Mouse (Mus musculus) midbrain, embryonic 10.5 days (tissue): Measurements from ENCODE around the gene Kank3. TPM values are rescaled to one million over a fixed set of nuclear protein-coding genes. Genes with fewer than 3 reads are reported as not detected.

Experiments
- DNase-seq: peaks from one replicate; pipeline ENCODE4 v3.0.0-alpha.2; 2017; ENCODE audit warnings: low spot score
- H3K27ac ChIP-seq: fragments of 300-500 bp; sonication (generic); replicated peaks from 2 replicates; pipeline ENCODE4 v1.5.1; 2016; ENCODE audit warnings: mild to moderate bottlenecking
- H3K27me3 ChIP-seq: fragments of 300-500 bp; sonication (generic); 2 replicates; pipeline ENCODE4 v1.6.1; 2016; ENCODE audit warnings: low read depth, mild to moderate bottlenecking; ENCODE audit not compliant: poor library complexity, severe bottlenecking
- H3K36me3 ChIP-seq: fragments of 300-500 bp; sonication (generic); 2 replicates; pipeline ENCODE4 v1.6.1; 2016; ENCODE audit warnings: mild to moderate bottlenecking, moderate library complexity
- H3K4me1 ChIP-seq: fragments of 300-500 bp; sonication (generic); 2 replicates; pipeline ENCODE4 v1.6.1; 2016
- H3K4me3 ChIP-seq: fragments of 300-500 bp; sonication (generic); 2 replicates; pipeline ENCODE4 v1.5.1; 2016; ENCODE audit warnings: mild to moderate bottlenecking, moderate library complexity
- H3K9me3 ChIP-seq: fragments of 300-500 bp; sonication (generic); replicated peaks from 2 replicates; pipeline ENCODE4 v1.6.1; 2016; ENCODE audit warnings: mild to moderate bottlenecking
- WGBS: fragments of 180-500 bp; shearing (Covaris S2); methylation state at CpG from one replicate; pipeline ENCODE4 v1.1.7; 2016; 5-methylcytosine and 5-hydroxymethylcytosine counted together
- polyA plus RNA-seq: library from polyadenylated mRNA; unstranded; fragments of >200 nt; fragmentation: Nextera tagmentation; extraction: Ambion mirVana; gene quantifications from 2 replicates; pipeline ENCODE4 v1.2.1, GENCODE M21; 2016

The Kank3 gene
- polyA plus RNA-seq, 1 experiment from 2014 or later: 24.6 TPM

- Histone ChIP-seq H3K36me3 (peaks cover 72% of the 10 kb centered on the region), H3K9me3 (no peaks in the 10 kb centered on the region), H3K4me3 (no peak overlapping the region), H3K4me1 (peaks cover 13% of the 10 kb centered on the region), H3K27me3 (no peaks in the 10 kb centered on the region), H3K27ac (no peak overlapping the region)
- no peak for DNase-seq
- WGBS: 70% methylated on average over 2 of the region's 2 CpGs
Measured at GRCm38 (mm10) chr17:33828892-33829291, 18.6 kb downstream of the Kank3 start.

DNA sequence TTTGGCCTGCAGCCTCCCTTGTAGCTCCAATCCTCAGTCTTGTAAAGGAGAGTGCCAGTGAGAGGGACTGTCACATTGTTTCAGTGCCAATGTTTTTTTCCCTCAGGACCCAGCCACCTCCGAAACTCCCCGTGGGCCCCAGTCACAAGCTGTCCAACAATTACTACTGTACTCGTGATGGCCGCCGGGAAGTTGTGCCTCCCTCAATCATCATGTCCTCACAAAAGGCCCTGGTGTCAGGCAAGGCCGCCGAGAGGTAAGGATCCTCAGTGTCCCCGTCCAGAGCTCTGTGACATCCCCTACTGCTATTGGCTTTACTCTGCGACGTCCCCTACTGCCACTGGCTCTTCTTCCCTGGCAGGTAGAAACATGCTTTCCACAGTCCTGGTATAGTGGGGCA is 19.2 kb downstream of the Kank3 start:
- Histone ChIP-seq H3K9me3 (no peaks in the 10 kb centered on the region), H3K36me3 (peaks cover 79% of the 10 kb centered on the region), H3K4me1 (peaks cover 13% of the 10 kb centered on the region), H3K27ac (no peak overlapping the region), H3K4me3 (no peak overlapping the region), H3K27me3 (no peaks in the 10 kb centered on the region)
- no peak for DNase-seq
- 95% methylated on average over 10 of the region's 10 CpGs for WGBS

DNA sequence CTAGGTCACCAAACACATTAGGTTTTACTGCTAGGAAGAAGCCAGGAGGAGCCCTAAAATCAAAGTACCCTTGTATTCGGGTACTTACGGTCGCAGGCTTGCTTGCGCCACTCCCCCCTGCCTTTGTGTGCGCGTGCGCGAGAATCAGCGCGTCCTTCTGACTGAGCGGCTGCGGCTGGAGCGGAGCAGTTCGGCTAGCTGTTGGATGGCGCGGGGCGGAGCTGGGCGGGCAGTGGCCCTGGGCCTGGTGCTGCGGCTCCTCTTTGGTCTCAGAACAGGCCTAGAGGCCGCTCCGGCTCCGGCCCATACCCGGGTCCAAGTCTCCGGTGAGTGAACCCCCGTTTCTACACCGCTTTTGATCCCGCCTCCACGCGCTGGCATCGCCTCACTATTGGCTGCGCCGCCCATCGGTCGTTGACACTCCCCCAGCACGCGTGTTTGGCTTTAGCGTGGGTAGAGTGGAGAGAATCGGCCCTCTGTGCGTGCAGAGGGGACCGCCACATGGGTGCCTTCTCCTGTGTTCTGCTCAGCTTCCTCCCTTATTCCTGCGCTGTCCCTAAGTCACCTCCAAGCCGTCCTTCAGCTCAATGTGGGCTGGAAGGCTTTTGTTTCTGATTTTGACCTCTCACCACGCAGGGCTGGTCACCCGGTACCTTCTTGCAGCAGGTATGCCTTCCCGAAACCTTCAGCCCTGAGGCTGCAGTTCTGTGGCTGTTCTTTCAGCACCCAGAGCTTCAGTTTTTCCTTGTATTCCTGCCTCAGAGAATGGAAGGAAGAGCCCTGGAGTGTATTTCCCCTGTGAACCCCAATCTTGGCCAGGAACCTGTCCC is 32.9 kb downstream of the Kank3 start, which contains the start of gene Cd320:
Gene Cd320 (plus strand): TSS at position 126 of the 830 bp plus-strand sequence.
- H3K27me3 ChIP-seq: no peaks in the 10 kb centered on the region
- DNase-seq: peak; percentile 91
- H3K4me1 ChIP-seq: peaks cover 22% of the 10 kb centered on the region
- H3K27ac ChIP-seq: peak within 1 kb of the TSS; percentile 88
- WGBS: under 1% methylated on average over 45 of the region's 45 CpGs
- H3K4me3 ChIP-seq: peak within 1 kb of the TSS; percentile 68
- peaks cover 41% of the 10 kb centered on the region for H3K36me3 ChIP-seq
- no peaks in the 10 kb centered on the region for H3K9me3 ChIP-seq

GRCm38 (mm10) chr17:33844196-33844595 is 33.9 kb downstream of the Kank3 start:
- Histone ChIP-seq H3K4me3 (peak overlapping the region; percentile 68), H3K27ac (no peak overlapping the region), H3K36me3 (peaks cover 41% of the 10 kb centered on the region), H3K4me1 (peaks cover 22% of the 10 kb centered on the region), H3K9me3 (no peaks in the 10 kb centered on the region), H3K27me3 (no peaks in the 10 kb centered on the region)
- 93% methylated on average over 1 of the region's 1 CpGs for WGBS
- no peak for DNase-seq

DNA sequence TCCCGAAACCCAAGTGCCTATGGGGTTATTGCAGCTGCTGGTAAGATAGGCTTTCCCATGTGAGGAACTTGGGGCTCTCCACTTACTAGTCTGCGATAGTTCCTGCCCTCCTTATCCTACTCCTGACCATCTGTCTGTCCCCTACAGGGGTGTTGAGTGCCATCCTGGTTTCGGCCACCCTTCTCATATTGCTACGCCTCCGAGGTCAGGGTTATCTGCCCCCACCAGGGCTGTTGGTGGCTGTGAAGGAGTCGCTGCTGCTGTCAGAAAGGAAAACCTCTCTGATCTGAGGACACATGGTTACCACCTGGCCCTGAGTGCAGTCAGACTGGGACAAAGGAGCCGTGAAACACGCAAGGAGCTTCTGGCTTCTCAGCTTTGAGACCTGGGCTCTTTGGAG is 37.8 kb downstream of the Kank3 start:
- peaks cover 47% of the 10 kb centered on the region for H3K36me3 ChIP-seq
- no peaks in the 10 kb centered on the region for H3K27me3 ChIP-seq
- no peak for DNase-seq
- no peak overlapping the region for H3K27ac ChIP-seq
- H3K9me3 ChIP-seq: no peaks in the 10 kb centered on the region
- no peak overlapping the region for H3K4me3 ChIP-seq
- 91% methylated on average over 8 of the region's 8 CpGs for WGBS
- H3K4me1 ChIP-seq: peaks cover 18% of the 10 kb centered on the region

DNA sequence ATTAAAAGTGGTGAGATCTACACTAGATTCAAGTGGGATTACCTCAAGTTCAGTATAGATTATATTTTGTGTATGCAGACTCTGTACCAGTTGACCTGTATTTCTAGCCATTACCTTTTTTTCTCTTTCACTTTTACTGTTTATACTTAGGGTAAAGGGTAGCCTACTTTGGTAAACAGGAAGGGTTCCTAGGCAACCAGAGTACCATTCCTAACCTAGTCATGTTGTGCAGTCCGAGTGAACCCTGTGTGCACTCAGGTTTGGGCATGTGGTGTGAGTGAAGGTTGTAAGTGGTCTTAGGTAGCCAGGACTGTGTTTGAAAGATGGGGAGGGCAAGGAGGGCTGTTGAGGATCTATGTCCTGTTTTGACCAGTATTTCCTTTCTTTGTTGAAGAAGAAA is 41.0 kb downstream of the Kank3 start:
- Histone ChIP-seq H3K36me3 (peaks cover 40% of the 10 kb centered on the region), H3K4me3 (no peak overlapping the region), H3K27me3 (no peaks in the 10 kb centered on the region), H3K4me1 (no peaks in the 10 kb centered on the region), H3K27ac (no peak overlapping the region), H3K9me3 (no peaks in the 10 kb centered on the region)
- 76% methylated on average over 1 of the region's 1 CpGs for WGBS
- DNase-seq: no peak

DNA sequence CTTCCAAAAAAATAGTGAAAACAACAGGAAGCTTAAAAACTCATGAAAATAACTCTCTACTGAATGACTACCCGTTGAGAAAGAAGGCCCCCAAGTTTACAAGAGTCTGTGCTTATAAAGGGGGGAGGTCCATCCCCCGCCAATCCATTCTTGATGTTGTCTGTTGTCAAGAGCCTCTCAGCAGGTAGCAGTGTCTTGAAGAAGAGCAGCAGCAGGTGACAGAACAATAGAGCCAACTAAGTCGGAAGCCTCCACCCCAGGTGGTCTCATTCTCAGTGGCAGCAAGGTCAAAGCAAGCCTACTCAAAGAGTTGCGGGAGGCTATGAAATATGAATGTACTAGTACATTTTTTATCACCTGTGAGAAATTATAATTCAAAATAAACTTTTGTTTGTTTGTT is 47.5 kb downstream of the Kank3 start:
- H3K27me3 ChIP-seq: no peaks in the 10 kb centered on the region
- H3K4me1 ChIP-seq: no peaks in the 10 kb centered on the region
- DNase-seq: no peak
- peaks cover 11% of the 10 kb centered on the region; the same call in 1 of the 2 replicates for H3K9me3 ChIP-seq
- 77% methylated on average over 4 of the region's 4 CpGs for WGBS
- no peaks in the 10 kb centered on the region for H3K36me3 ChIP-seq
- H3K27ac ChIP-seq: no peak overlapping the region
- H3K4me3 ChIP-seq: no peak overlapping the region

- Histone ChIP-seq H3K4me3 (no peak overlapping the region), H3K36me3 (no peaks in the 10 kb centered on the region), H3K9me3 (no peaks in the 10 kb centered on the region), H3K4me1 (peaks cover 13% of the 10 kb centered on the region; the same call in 1 of the 2 replicates), H3K27ac (no peak overlapping the region), H3K27me3 (no peaks in the 10 kb centered on the region)
- WGBS: 48% methylated on average over 9 of the region's 9 CpGs
- peak; percentile 26 for DNase-seq
Measured at GRCm38 (mm10) chr17:33865330-33866030, 55.2 kb downstream of the Kank3 start.

Other genes starting within 250 kb of the Kank3 start
- gene Zfp414, start 181.4 kb upstream of the Kank3 start, polyA plus RNA-seq: 54.3 and 67.0 TPM in 2 replicates
- 0.22 and 0.30 TPM in 2 replicates for gene Pram1, start 172.5 kb upstream of the Kank3 start, polyA plus RNA-seq
- 511 and 521 TPM in 2 replicates for gene Hnrnpm, start 123.7 kb upstream of the Kank3 start, polyA plus RNA-seq
- gene March2, start 91.8 kb upstream of the Kank3 start, polyA plus RNA-seq: 35.5 and 39.5 TPM in 2 replicates
- gene Rab11b, start 50.0 kb upstream of the Kank3 start, polyA plus RNA-seq: 363 and 422 TPM in 2 replicates
- gene Angptl4, start 28.7 kb upstream of the Kank3 start, polyA plus RNA-seq: 17.7 and 20.7 TPM in 2 replicates
- 699 and 827 TPM in 2 replicates for gene Rps28, start 14.0 kb downstream of the Kank3 start, polyA plus RNA-seq
- gene Ndufa7, start 14.1 kb downstream of the Kank3 start, polyA plus RNA-seq: 496 and 518 TPM in 2 replicates
- 82.0 and 82.4 TPM in 2 replicates for gene Cd320, start 32.6 kb downstream of the Kank3 start, polyA plus RNA-seq
- gene Gm7029, start 63.3 kb downstream of the Kank3 start, polyA plus RNA-seq: not detected in 2 replicates
- 7.8 and 9.4 TPM in 2 replicates for gene Kifc1, start 80.1 kb downstream of the Kank3 start, polyA plus RNA-seq
- gene Platr17, start 94.6 kb downstream of the Kank3 start, polyA plus RNA-seq: 0.30 TPM in 1 of 2 replicates, not detected in the other
- gene Daxx, start 98.9 kb downstream of the Kank3 start, polyA plus RNA-seq: 77.5 and 82.6 TPM in 2 replicates
- 14.9 and 17.3 TPM in 2 replicates for gene Tapbp, start 105.4 kb downstream of the Kank3 start, polyA plus RNA-seq
- gene Zbtb22, start 105.4 kb downstream of the Kank3 start, polyA plus RNA-seq: 23.5 and 24.1 TPM in 2 replicates
- gene Rgl2, start 119.0 kb downstream of the Kank3 start, polyA plus RNA-seq: 43.1 and 46.9 TPM in 2 replicates
- gene Pfdn6, start 129.8 kb downstream of the Kank3 start, polyA plus RNA-seq: 214 and 240 TPM in 2 replicates
- 47.8 and 52.5 TPM in 2 replicates for gene Wdr46, start 130.1 kb downstream of the Kank3 start, polyA plus RNA-seq
- gene B3galt4, start 141.0 kb downstream of the Kank3 start, polyA plus RNA-seq: 4.1 and 6.4 TPM in 2 replicates
- 53.5 and 61.0 TPM in 2 replicates for gene Vps52, start 145.3 kb downstream of the Kank3 start, polyA plus RNA-seq
- 1,339 and 1,576 TPM in 2 replicates for gene Rps18, start 145.5 kb downstream of the Kank3 start, polyA plus RNA-seq
- gene H2-K1, start 189.8 kb downstream of the Kank3 start, polyA plus RNA-seq: 45.7 and 50.3 TPM in 2 replicates
- 13.8 and 15.3 TPM in 2 replicates for gene Ring1, start 214.2 kb downstream of the Kank3 start, polyA plus RNA-seq
- 120 and 128 TPM in 2 replicates for gene H2-Ke6, start 217.5 kb downstream of the Kank3 start, polyA plus RNA-seq
- 221 and 227 TPM in 2 replicates for gene Slc39a7, start 221.2 kb downstream of the Kank3 start, polyA plus RNA-seq
- gene Rxrb, start 221.3 kb downstream of the Kank3 start, polyA plus RNA-seq: 54.0 and 56.9 TPM in 2 replicates
- 0.92 and 1.1 TPM in 2 replicates for gene Col11a2, start 228.9 kb downstream of the Kank3 start, polyA plus RNA-seq